Mouse (Mus musculus) myocyte (in vitro differentiated cells): ENCODE results near the gene Trim25.

Experiments
- MAX ChIP-seq: IDR thresholded peaks from one replicate; pipeline ENCODE4 v1.6.1; 2011; ENCODE audit warnings: low read depth, mild to moderate bottlenecking, control low read depth
- MYOD1 ChIP-seq, 3 experiments: IDR thresholded peaks; one replicate each; pipeline ENCODE4 v1.6.1; 2011; ENCODE audit warnings: control low read depth in 2 of 3, low read depth in 2 of 3, mild to moderate bottlenecking in 2 of 3, moderate library complexity in 1 of 3; ENCODE audit not compliant: insufficient read length in 2 of 3, control insufficient read depth in 1 of 3
- MYOG ChIP-seq, 3 experiments: IDR thresholded peaks; one replicate each; pipeline ENCODE4 v1.6.1; 2011; ENCODE audit warnings: control low read depth in 2 of 3, low read depth in 2 of 3, mild to moderate bottlenecking in 2 of 3; ENCODE audit not compliant: insufficient read length in 2 of 3, control insufficient read depth in 1 of 3, insufficient read depth in 1 of 3
- POLR2A ChIP-seq: IDR thresholded peaks from one replicate; pipeline ENCODE4 v1.6.1; 2011; ENCODE audit warnings: low read depth, mild to moderate bottlenecking, control low read depth, moderate library complexity; ENCODE audit not compliant: insufficient read length
- POLR2AphosphoS2 ChIP-seq: IDR thresholded peaks from one replicate; pipeline ENCODE4 v1.6.1; 2011; ENCODE audit warnings: low read depth, control low read depth; ENCODE audit not compliant: insufficient read length
- SRF ChIP-seq: IDR thresholded peaks from one replicate; pipeline ENCODE4 v1.6.1; 2011; ENCODE audit warnings: low read depth; ENCODE audit not compliant: control insufficient read depth, insufficient read length
- TCF12 ChIP-seq: IDR thresholded peaks from one replicate; pipeline ENCODE4 v1.6.1; 2011; ENCODE audit warnings: mild to moderate bottlenecking, control low read depth; ENCODE audit not compliant: poor library complexity, insufficient read depth, severe bottlenecking
- USF1 ChIP-seq: IDR thresholded peaks from one replicate; pipeline ENCODE4 v1.6.1; 2011; ENCODE audit warnings: low read depth, mild to moderate bottlenecking, control low read depth, moderate library complexity

- no peak for TF ChIP-seq MAX
- no peak for TF ChIP-seq POLR2A
- no peak for TF ChIP-seq MYOG (IDR thresholded peaks at IDR 0.05; ENCODE audit: control insufficient read depth in 1 of 3, insufficient read depth in 1 of 3, insufficient read length in 2 of 3, low read depth in 2 of 3)
- TF ChIP-seq TCF12, result no peak
- no peak for TF ChIP-seq MYOD1 (IDR thresholded peaks at IDR 0.05; ENCODE audit: control insufficient read depth in 1 of 3, insufficient read length in 2 of 3, low read depth in 2 of 3)
- no peak for TF ChIP-seq USF1
- TF ChIP-seq SRF, result no peak
- TF ChIP-seq POLR2AphosphoS2, result no peak
Observed at GRCm38 (mm10) chr11:89065297-89065696, 66.1 kb downstream of the Trim25 start.
